Mouse (Mus musculus) forebrain, embryonic 12.5 days (tissue): ENCODE results near the gene 3110021N24Rik. TPM values are rescaled to one million over a fixed set of nuclear protein-coding genes. Genes with fewer than 3 reads are reported as not detected.

Experiments used
- ATAC-seq: fragments of 200-750 bp; cut with Nextera tagmentation; 2 replicates; pipeline ENCODE4 v1.8.0; 2017; ENCODE audit warnings: moderate TSS enrichment; ENCODE audit not compliant: low FRiP score
- H3K27ac ChIP-seq: fragments of 300-500 bp; sonication (generic); 2 replicates; pipeline ENCODE4 v1.5.1; 2016; ENCODE audit warnings: mild to moderate bottlenecking
- H3K27me3 ChIP-seq: fragments of 300-500 bp; sonication (generic); 2 replicates; pipeline ENCODE4 v1.6.1; 2016; ENCODE audit warnings: mild to moderate bottlenecking
- H3K36me3 ChIP-seq: fragments of 300-500 bp; sonication (generic); replicated peaks from 2 replicates; pipeline ENCODE4 v1.6.1; 2016; ENCODE audit warnings: mild to moderate bottlenecking
- H3K4me1 ChIP-seq: fragments of 300-500 bp; sonication (generic); 2 replicates; pipeline ENCODE4 v1.6.1; 2016
- H3K4me2 ChIP-seq: fragments of 300-500 bp; sonication (generic); 2 replicates; pipeline ENCODE4 v1.6.1; 2016; ENCODE audit warnings: mild to moderate bottlenecking, moderate library complexity
- H3K4me3 ChIP-seq: fragments of 300-500 bp; sonication (generic); replicated peaks from 2 replicates; pipeline ENCODE4 v1.5.1; 2016; ENCODE audit warnings: mild to moderate bottlenecking
- H3K9ac ChIP-seq: fragments of 300-500 bp; sonication (generic); 2 replicates; pipeline ENCODE4 v1.6.1; 2016; ENCODE audit warnings: mild to moderate bottlenecking
- H3K9me3 ChIP-seq: fragments of 300-500 bp; sonication (generic); 2 replicates; pipeline ENCODE4 v1.6.1; 2016
- WGBS: fragments of 180-500 bp; shearing (Covaris S2); methylation state at CpG from one replicate; pipeline ENCODE4 v1.1.7; 2016; 5-methylcytosine and 5-hydroxymethylcytosine counted together
- polyA plus RNA-seq: library from polyadenylated mRNA; unstranded; fragments of >200 nt; fragmentation: Nextera tagmentation; extraction: Ambion mirVana; gene quantifications from 2 replicates; pipeline ENCODE4 v1.2.1, GENCODE M21; 2016

3110021N24Rik gene
- polyA plus RNA-seq, 1 experiment from 2014 or later, result 2.8 TPM

DNA sequence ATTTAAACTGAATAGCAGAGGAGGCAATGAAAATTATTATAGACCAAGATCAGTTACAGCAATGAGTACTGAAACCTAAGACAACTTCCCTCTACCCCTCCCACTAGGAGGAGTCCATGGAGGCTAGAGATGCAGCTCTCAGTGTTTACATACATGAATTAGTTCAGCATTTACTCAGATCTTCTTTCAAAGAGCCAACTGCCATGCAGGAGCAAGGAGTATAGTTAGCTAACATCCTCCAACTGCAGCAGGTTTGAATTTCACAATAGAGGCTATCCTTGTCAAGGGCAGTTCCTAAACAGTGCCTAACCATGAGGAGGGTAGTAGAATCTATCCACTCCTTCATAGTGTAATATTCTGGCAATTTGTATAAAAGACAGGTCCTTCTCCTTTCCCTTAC, 49.1 kb downstream of the 3110021N24Rik start:
- ATAC-seq, result no peak
- H3K4me2 ChIP-seq, result no peak overlapping the region
- no peak overlapping the region for H3K4me3 ChIP-seq
- H3K9me3 ChIP-seq, result no peaks in the 10 kb centered on the region
- H3K4me1 ChIP-seq, result no peaks in the 10 kb centered on the region
- no peaks in the 10 kb centered on the region for H3K36me3 ChIP-seq
- no peak overlapping the region for H3K27ac ChIP-seq
- H3K27me3 ChIP-seq, result no peaks in the 10 kb centered on the region
- no peak overlapping the region for H3K9ac ChIP-seq

DNA sequence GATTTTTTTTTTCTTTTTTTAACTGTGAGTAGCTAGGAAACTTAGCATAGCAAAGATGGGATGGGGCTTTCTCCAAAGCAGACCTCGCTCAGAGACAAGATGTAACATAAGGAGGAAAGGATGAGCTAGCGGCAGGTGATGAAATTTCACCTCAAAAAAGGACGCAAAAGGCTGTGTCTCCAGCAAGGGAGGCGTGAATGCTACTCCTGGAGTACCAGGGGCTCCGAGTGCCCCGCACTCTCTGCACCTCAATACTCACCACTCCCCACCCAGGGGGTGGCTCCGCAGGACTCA, 60.3 kb downstream of the 3110021N24Rik start:
- H3K27me3 ChIP-seq, result no peaks in the 10 kb centered on the region
- H3K9ac ChIP-seq, result peak overlapping the region; percentile 98
- peak overlapping the region; percentile 89 for H3K4me3 ChIP-seq
- no peak for ATAC-seq
- H3K9me3 ChIP-seq, result no peaks in the 10 kb centered on the region
- 0% methylated on average over 7 of the region's 7 CpGs for WGBS
- peak overlapping the region; percentile 69 for H3K4me2 ChIP-seq
- peak overlapping the region; percentile 98 for H3K27ac ChIP-seq
- no peaks in the 10 kb centered on the region for H3K36me3 ChIP-seq
- H3K4me1 ChIP-seq, result peaks cover 11% of the 10 kb centered on the region

DNA sequence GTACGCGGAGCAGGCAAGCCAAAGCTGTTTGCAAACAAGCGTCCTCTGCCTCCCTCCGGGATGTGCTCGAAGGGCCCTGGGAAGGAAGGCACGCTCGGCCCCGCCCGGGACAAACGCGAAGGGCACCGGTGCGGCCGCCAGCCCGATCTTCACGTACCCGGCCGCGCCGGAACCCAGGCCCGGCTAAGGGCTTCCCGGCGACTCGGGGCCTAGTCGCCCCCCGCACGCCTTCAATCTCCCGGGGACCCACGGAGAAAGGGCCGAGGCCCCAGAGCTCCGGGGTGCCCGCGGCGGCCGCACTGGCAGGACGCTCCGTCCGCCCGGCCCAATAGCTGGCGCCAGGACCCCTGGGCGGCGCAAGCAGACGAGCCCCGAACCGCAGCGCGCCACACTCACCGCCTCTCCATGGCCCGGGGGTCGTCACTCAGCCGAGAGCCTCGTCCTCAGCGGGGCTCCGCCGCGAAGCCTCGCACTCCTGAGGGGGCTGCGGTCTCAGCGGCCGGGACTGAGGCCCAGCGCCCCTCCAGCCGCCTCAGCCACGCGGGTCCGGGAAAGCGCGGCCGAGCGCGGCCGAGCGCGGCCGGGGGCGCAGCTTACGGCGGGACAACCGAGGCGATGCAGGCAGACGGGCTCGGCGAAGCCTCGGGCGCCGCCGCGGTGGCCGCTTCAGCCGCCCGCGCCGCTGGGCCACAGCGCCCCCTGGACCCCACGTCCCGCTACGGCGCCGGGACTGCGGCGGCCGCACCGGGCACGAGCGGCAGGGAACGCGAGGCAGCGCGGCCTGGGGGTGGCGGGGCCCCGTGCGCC, 60.8 kb downstream of the 3110021N24Rik start, which contains the start of gene Zfyve9:
TSS of gene Zfyve9 (minus strand) at position 742 of the 807 bp plus-strand sequence.
- Histone ChIP-seq H3K9me3 (no peaks in the 10 kb centered on the region), H3K4me3 (peak within 1 kb of the TSS; percentile 89), H3K9ac (peak within 1 kb of the TSS; percentile 98), H3K27me3 (no peaks in the 10 kb centered on the region), H3K4me1 (peaks cover 11% of the 10 kb centered on the region), H3K27ac (peak within 1 kb of the TSS; percentile 98), H3K36me3 (no peaks in the 10 kb centered on the region), H3K4me2 (peak within 1 kb of the TSS; percentile 69)
- WGBS, result 0% methylated on average over 90 of the region's 111 CpGs
- ATAC-seq, result peak; percentile 93

DNA sequence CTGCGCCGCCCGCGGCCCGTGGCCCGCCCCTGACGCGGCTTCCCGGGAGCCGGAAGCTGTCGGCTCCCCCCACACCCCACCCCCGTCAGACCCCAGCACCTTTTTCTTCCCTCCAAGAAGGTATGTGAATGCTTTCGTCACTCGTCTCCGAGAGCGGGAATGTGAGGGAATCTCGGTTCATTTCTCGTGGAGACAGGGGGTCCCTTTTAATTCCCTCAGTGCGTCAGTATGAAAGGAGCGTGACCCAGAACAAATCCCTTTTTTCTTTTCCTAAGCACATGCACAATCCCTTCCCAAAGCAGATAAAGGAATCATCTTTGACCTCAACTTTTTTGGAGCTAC, 61.4 kb downstream of the 3110021N24Rik start:
- Histone ChIP-seq H3K27me3 (no peaks in the 10 kb centered on the region), H3K4me2 (peak overlapping the region; percentile 69), H3K27ac (peak overlapping the region; percentile 98), H3K9me3 (no peaks in the 10 kb centered on the region), H3K4me3 (peak overlapping the region; percentile 89), H3K36me3 (no peaks in the 10 kb centered on the region), H3K9ac (peak overlapping the region; percentile 98), H3K4me1 (peaks cover 11% of the 10 kb centered on the region)
- under 1% methylated on average over 18 of the region's 20 CpGs for WGBS
- ATAC-seq, result no peak

DNA sequence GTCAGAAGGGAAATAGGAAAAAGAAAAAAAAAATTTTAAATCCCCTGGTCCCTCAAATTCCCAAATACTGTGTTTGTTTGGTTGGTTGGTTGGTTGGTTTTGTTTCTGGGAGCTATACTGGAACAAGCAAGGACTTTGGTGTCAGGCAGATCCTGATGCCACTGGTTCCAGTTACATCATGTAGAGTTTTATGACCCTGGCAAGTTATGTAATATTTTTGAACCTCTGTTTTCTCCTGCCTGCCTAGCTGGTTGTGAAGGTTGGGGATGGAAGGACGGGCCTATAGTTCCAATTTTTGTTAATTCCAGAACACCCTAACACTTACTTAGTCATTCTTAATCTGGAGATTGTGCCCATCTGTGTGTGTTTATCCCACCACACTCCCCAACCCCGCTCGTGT, 62.1 kb downstream of the 3110021N24Rik start:
- no peak for ATAC-seq
- Histone ChIP-seq H3K9me3 (no peaks in the 10 kb centered on the region), H3K27me3 (no peaks in the 10 kb centered on the region), H3K9ac (peak overlapping the region; percentile 98; the same call in 1 of the 2 replicates), H3K4me2 (peak overlapping the region; percentile 69), H3K27ac (no peak overlapping the region), H3K4me3 (no peak overlapping the region; the same call in 1 of the 2 replicates), H3K36me3 (no peaks in the 10 kb centered on the region), H3K4me1 (peaks cover 11% of the 10 kb centered on the region)
- WGBS, result 45% methylated on average over 3 of the region's 3 CpGs

DNA sequence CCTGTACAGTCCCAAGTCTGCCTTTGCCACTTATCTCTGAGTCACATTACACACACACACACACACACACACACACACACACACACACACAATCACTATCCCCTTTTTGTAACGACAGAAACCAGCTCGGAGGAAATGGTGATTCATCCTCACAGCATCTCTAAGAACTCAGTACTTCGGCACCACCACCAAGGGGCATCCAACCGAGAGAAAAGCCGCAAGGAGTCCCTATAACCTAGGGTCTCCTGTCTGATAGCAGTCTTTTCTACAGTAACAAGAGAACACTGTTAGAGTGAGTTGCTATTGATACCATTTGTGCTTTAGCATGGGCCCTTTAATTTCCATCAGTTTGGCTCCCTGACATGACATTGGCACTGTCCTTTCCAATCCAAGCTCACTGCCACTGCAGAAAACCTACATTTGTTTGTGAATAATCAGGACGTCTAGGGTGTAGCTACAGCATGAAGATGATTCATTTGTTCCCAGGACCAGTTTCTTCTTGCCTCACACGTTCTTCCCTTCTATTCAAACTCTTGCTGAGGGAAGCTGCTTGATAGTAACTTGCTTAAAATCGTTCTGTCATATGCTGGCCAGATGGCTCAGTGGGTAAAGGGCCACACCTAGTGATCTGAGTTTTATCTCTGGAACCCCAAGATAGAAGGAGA, 63.1 kb downstream of the 3110021N24Rik start:
- H3K4me3 ChIP-seq, result no peak overlapping the region
- no peak for ATAC-seq
- H3K9ac ChIP-seq, result no peak overlapping the region
- H3K27ac ChIP-seq, result no peak overlapping the region
- 46% methylated on average over 8 of the region's 8 CpGs for WGBS
- no peaks in the 10 kb centered on the region for H3K36me3 ChIP-seq
- no peaks in the 10 kb centered on the region for H3K9me3 ChIP-seq
- no peak overlapping the region for H3K4me2 ChIP-seq
- H3K4me1 ChIP-seq, result peaks cover 11% of the 10 kb centered on the region
- H3K27me3 ChIP-seq, result no peaks in the 10 kb centered on the region

DNA sequence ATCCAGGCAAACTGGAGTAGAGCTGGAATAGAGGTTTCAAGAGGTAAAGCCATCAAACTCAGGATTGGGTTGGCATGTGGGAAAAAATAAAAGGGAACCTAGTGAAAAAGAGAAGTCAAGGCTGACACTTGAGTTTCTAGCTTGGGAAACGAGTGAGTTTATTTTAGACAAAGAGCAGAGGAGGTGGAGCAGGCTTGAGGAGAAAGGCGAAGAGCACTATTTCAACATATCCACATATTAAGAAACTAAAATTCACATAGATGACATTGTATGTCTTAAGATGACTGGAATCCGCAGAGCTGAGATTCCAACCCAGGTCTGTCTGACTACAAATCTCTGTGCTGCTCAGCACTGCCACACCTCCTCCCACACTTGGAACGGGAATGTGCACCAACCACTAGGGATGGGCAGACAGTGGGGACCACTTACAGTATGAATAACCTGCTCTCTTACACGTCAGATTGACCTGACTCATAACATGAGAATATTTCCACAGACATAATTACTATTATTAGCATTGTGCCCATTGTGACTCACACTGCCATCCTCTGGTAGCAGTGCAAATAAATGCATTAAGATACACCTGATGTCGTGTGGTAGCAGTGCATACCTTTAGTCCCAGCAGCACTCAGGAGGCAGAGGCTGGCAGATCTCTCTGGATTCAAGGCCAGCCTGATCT, 69.9 kb downstream of the 3110021N24Rik start:
- no peaks in the 10 kb centered on the region for H3K27me3 ChIP-seq
- ATAC-seq, result no peak
- no peaks in the 10 kb centered on the region for H3K4me1 ChIP-seq
- H3K9me3 ChIP-seq, result no peaks in the 10 kb centered on the region
- no peak overlapping the region for H3K9ac ChIP-seq
- H3K36me3 ChIP-seq, result no peaks in the 10 kb centered on the region
- no peak overlapping the region for H3K4me2 ChIP-seq
- H3K27ac ChIP-seq, result no peak overlapping the region
- H3K4me3 ChIP-seq, result no peak overlapping the region
- 78% methylated on average over 6 of the region's 6 CpGs for WGBS

DNA sequence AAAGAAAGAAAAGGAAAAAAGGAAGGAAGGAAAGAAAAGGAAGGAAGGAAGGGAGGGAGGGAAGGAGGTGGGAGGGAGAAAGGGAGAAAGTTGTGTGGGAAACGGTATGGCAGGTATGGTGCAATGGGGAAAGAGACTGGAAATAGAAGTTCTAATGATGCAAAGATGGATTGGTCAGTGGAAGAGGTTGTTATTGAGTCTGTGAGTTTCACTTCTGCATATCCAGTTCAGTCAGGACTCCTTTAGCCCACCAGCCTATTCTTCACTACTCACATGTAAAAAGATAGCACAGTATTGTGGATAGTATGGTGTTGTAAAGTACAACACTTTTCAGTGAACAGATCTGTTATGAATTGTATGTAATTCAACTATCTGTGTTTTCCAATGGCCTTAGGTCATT, 71.1 kb downstream of the 3110021N24Rik start:
- H3K4me1 ChIP-seq, result no peaks in the 10 kb centered on the region
- no peak for ATAC-seq
- H3K27ac ChIP-seq, result no peak overlapping the region
- H3K4me3 ChIP-seq, result no peak overlapping the region
- no peak overlapping the region for H3K9ac ChIP-seq
- no peaks in the 10 kb centered on the region for H3K9me3 ChIP-seq
- WGBS, result 75% methylated on average over 1 of the region's 1 CpGs
- no peaks in the 10 kb centered on the region for H3K27me3 ChIP-seq
- H3K36me3 ChIP-seq, result no peaks in the 10 kb centered on the region
- H3K4me2 ChIP-seq, result no peak overlapping the region

DNA sequence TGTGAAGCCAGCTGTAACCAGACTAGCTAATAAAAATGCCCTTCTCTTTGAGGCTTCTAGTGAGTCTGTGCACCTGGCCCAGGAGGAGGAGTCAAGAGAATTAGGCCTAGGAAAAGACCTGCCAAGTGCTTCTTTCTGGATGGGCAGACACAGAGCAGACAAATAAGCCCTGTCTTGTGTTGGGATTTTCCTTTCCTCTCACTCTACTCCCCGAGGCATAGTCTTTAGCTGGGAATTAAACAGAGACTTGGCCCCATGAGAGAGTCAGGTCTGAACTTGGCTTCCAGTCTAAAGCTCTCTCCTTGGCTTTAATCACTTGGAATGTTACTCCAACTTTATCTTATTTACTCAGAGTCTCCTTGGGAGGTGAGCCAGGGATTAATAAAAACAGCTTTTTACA, 74.5 kb downstream of the 3110021N24Rik start:
- Histone ChIP-seq H3K4me1 (no peaks in the 10 kb centered on the region), H3K4me2 (no peak overlapping the region), H3K27me3 (no peaks in the 10 kb centered on the region), H3K9me3 (no peaks in the 10 kb centered on the region), H3K27ac (no peak overlapping the region), H3K36me3 (no peaks in the 10 kb centered on the region), H3K4me3 (no peak overlapping the region), H3K9ac (no peak overlapping the region)
- ATAC-seq, result no peak
- WGBS, result 55% methylated on average over 1 of the region's 1 CpGs

DNA sequence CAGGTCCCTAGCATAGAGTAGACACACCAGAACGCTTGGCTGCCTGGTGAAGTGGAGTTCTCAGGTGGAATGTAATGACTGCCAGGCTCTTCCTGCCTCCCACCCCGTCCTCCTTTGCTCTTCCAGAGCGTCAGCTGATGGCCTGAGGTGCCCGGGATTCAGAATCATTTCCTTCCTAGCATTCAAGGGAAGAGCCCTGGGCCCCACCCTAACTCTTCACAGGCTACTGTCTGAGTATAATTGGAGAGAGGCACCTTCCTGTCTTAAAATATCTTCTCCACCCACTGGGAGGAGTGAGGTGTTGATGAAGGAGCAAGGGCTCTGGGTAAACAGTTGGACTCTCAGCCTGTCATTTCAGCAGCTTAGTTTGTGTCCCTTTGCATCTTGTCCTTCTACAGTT, 77.3 kb downstream of the 3110021N24Rik start:
- H3K4me3 ChIP-seq, result no peak overlapping the region
- H3K9ac ChIP-seq, result no peak overlapping the region
- H3K4me2 ChIP-seq, result no peak overlapping the region
- no peaks in the 10 kb centered on the region for H3K27me3 ChIP-seq
- H3K4me1 ChIP-seq, result no peaks in the 10 kb centered on the region
- 67% methylated on average over 4 of the region's 4 CpGs for WGBS
- no peaks in the 10 kb centered on the region for H3K9me3 ChIP-seq
- no peak overlapping the region for H3K27ac ChIP-seq
- H3K36me3 ChIP-seq, result no peaks in the 10 kb centered on the region
- no peak for ATAC-seq

DNA sequence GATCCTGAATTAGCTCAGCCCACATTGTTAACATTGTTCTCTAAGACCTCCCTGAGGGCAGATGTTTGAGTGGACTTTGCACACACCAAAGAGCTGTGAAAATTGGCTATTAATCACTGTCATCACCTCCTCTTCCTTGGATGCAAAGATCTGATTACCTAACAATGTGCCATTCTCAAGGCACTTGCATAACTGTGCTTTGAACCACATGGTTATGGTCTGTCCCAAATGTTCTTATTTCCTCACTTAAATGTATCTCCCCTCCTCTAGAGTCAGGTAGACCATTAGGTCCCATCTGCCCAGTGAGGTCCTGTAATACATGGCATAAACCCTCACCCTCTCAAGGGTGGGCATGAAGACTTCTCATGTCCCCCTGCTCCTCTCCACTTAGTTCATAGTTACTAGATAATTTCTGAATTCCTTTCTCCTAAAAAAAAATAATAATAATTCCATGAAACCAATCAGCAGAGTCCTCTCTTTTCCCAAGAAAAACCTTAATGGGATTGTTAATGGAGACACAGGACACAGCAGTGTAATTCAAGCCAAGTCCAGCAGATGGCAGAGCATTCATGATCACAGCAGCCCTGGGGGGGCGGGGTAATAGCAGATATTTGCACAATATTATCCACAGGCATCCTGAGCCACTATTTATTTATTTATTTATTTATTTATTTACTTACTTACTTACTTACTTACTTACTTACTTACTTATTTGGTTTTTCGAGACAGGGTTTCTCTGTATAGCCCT, 78.8 kb downstream of the 3110021N24Rik start:
- Histone ChIP-seq H3K27ac (no peak overlapping the region), H3K4me2 (no peak overlapping the region), H3K4me1 (no peaks in the 10 kb centered on the region), H3K4me3 (no peak overlapping the region), H3K36me3 (no peaks in the 10 kb centered on the region), H3K27me3 (no peaks in the 10 kb centered on the region), H3K9ac (no peak overlapping the region), H3K9me3 (no peaks in the 10 kb centered on the region)
- 61% methylated on average over 2 of the region's 2 CpGs for WGBS
- no peak for ATAC-seq

DNA sequence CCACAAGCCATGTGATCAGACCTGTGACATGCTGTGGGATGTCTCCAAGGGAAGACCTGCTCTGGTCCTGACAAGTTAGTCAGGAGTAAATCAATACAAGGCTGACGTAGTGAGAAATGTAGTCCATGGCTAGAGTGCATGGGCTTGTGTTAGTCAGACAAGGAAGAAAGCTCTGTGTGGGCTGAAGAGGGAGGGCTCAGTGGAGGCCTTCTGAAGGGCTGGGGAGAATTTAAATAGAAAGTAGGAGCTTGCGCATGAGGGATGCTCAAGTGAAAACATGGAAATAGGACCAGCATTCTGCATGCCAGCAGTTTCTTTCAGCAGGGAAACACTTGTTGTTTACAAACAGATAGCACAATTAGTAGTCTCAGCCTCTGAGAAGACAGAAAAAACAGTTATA, 84.1 kb downstream of the 3110021N24Rik start:
- no peaks in the 10 kb centered on the region for H3K36me3 ChIP-seq
- ATAC-seq, result no peak
- no peaks in the 10 kb centered on the region for H3K27me3 ChIP-seq
- H3K9me3 ChIP-seq, result no peaks in the 10 kb centered on the region
- H3K4me3 ChIP-seq, result no peak overlapping the region
- WGBS, result 84% methylated on average over 2 of the region's 2 CpGs
- no peak overlapping the region for H3K9ac ChIP-seq
- H3K4me1 ChIP-seq, result no peaks in the 10 kb centered on the region
- H3K27ac ChIP-seq, result no peak overlapping the region
- no peak overlapping the region for H3K4me2 ChIP-seq
